Mouse (Mus musculus) embryonic stem cell, embryonic (primary cell): ENCODE results near the gene Otos.

Source experiments
- CTCF ChIA-PET, 4 experiments: fragments of 300-600 bp in 2 of 4; fragments of 350-600 bp in 2 of 4; sonication (Branson Sonifier 250); formaldehyde crosslinking; loops; one replicate each; lab custom pipeline; 2022; ENCODE audit warnings: inconsistent platforms in 2 of 4; lab: Charles Lee
- POLR2A ChIA-PET, 4 experiments: fragments of 300-600 bp in 2 of 4; fragments of 350-600 bp in 2 of 4; sonication (Branson Sonifier 250); formaldehyde crosslinking; loops; one replicate each; lab custom pipeline; 2022; ENCODE audit warnings: antibody characterized with exemption in 4 of 4, inconsistent platforms in 1 of 4; lab: Charles Lee

Otos gene

DNA sequence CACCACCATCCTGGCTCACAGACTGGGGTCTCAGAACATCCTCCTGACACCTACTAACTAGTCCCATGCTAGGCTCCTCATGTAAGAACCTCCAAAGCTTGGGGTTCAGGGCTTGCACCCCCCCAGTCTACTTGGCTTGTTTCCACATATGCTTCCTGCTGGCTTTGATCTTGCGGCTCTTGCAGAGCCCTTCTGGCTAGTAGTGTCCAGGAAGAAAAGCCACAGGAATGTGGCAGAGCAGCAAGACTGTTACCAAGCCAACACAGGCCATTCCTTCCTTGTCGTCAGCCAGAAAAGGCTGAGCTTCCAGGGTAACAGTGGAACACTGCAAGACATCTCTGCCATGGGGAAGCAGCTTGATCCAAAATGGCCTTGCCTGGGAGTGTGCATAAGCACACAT, 6.0 kb upstream of the Otos start:
- POLR2A ChIA-PET = no interaction called here
- CTCF ChIA-PET = interaction anchor here in 1 of 4 experiments (0.6 kb wide), 1 partner anchor 133 kb away, joined by 10 read pairs; no protein-coding TSS in a partner anchor

- ChIA-PET POLR2A (no interaction called here), CTCF (interaction anchor here in 1 of 4 experiments (1.6 kb wide), 1 partner anchor 181 kb away, joined by 4 read pairs; no protein-coding TSS in a partner anchor)
Measured at GRCm38 (mm10) chr1:92653179-92653578, 4.5 kb upstream of the Otos start.

DNA sequence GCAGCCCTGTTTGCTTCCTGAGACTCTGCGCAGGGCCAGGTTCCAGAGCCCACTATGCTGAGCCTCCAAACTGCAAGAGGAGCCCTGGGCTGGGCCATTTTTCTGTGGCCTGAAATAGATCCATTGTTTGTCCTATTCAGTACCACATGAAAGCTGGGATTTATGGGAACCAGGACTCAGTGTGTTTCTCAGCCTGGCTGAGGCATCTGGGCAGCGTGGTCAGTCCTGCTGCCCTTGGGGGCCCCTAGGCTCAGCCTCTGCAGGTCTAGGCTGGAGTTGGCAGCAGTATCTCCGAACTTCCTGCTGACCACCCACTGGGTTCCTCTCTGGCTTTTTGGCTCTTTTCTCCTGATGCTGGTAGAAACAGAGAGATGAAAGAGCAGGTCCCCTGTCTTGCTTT, 2.8 kb upstream of the Otos start:
- ChIA-PET POLR2A (no interaction called here), CTCF (no interaction called here)

DNA sequence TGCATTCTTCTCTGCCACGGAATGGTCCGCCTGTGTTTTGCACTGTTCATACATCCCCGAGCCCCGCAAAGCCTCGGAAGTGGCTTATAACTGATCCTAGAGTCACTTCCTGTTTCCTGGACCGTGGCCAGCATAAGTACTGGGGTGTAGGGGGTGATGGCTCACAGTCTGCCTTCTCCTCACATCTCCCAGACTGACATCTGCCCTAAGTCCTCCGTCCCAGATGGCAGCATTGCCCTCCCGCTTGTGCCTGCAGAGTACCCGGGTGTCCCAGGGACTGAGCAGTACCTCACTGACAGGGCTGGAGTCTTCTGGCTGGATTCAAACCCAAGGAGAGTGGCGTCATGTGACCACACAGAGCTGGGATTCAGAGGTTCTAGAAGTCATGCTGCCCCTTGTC, 444 bp downstream of the Otos start:
- ChIA-PET POLR2A (interaction anchor here in 1 of 4 experiments (0.9 to 1.6 kb wide), 5 partner anchors 174 to 286 kb away, joined by 3 to 11 read pairs (median 6); partner anchors contain the start of genes Gpc1 and Ndufa10), CTCF (interaction anchor here (0.5 to 3.9 kb wide), 78 partner anchors 8 to 1430 kb away, joined by 3 to 68 read pairs (median 4); partner anchors contain the start of genes Dusp28 (in 2 of the 4), Gpc1 (in 2 of the 4), Gpr35 (in 2 of the 4) and Ndufa10 (in 2 of the 4))

- ChIA-PET POLR2A (no interaction called here), CTCF (interaction anchor here (0.6 to 3.9 kb wide), 33 partner anchors 8 to 774 kb away, joined by 3 to 68 read pairs (median 5); partner anchors contain the start of genes Dusp28 (in 2 of the 4), Gpc1 (in 2 of the 4), Gpr35 (in 1 of the 4) and Ndufa10 (in 1 of the 4))
Measured at GRCm38 (mm10) chr1:92647752-92648151, 889 bp downstream of the Otos start.

- ChIA-PET POLR2A (no interaction called here), CTCF (interaction anchor here in 3 of 4 experiments (0.6 to 3.9 kb wide), 17 partner anchors 9 to 769 kb away, joined by 3 to 68 read pairs (median 5); partner anchors contain the start of genes Gpc1 (in 2 of the 3), Dusp28 (in 1 of the 3) and Ndufa10 (in 1 of the 3))
Measured at GRCm38 (mm10) chr1:92647026-92647425, 1.6 kb downstream of the Otos start.

- ChIA-PET CTCF (no interaction called here), POLR2A (no interaction called here)
Measured at GRCm38 (mm10) chr1:92646601-92647000, 2.0 kb downstream of the Otos start.

DNA sequence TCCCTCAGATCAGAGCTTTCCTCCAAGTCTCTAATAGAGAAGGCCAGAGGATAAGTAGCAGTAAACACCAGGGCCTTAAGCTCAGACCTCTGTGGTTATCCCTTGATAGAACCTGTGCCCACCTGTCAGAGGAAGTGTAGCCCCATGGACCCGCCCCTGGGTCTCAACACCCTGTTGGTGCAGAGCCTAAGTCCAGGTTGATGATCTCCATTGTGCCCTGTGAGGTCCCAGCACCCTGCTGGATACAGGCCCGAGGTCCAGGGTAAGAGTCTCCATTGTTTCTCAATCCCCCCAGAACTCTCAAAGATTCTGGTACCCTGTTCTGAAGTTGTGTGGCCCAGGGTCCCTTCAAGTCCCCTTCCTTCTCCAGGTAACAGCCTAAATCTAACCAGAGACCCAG, 2.5 kb downstream of the Otos start:
- POLR2A ChIA-PET = no interaction called here
- CTCF ChIA-PET = no interaction called here

DNA sequence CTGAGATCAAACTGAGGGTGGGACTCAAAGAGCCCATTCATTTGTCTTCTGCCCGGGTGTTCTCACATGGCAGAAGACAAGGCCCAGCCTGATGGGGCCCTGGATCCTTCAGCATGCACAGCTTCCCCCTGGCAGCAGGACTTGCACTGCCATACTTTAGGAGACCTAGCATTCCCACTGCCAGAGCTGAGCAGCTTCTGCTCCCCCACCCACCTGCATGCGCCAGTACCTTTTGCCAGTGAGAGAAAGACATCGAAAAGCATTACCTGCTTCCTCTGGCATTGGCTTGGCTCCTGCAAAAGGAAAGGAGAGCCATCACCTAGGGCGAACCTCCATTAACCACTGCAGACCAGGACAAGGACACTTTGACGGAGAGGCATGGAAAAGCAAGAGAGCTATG, 3.7 kb downstream of the Otos start:
- ChIA-PET POLR2A (no interaction called here), CTCF (no interaction called here)

- CTCF ChIA-PET = no interaction called here
- POLR2A ChIA-PET = no interaction called here
Measured at GRCm38 (mm10) chr1:92643691-92644090, 5.0 kb downstream of the Otos start.

- ChIA-PET POLR2A (interaction anchor here in 3 of 4 experiments (0.5 to 2.7 kb wide), 7 partner anchors 9 to 279 kb away, joined by 3 to 10 read pairs (median 3); partner anchors contain the start of gene Ndufa10 (in 3 of the 3)), CTCF (interaction anchor here in 2 of 4 experiments (0.7 to 2.1 kb wide), 6 partner anchors 8 to 679 kb away, joined by 3 to 8 read pairs (median 3); no protein-coding TSS in a partner anchor)
Measured at GRCm38 (mm10) chr1:92641514-92642272, 6.9 kb downstream of the Otos start, which contains the start of gene Cops9. Cops9 (minus strand) TSS chr1:92641985.

DNA sequence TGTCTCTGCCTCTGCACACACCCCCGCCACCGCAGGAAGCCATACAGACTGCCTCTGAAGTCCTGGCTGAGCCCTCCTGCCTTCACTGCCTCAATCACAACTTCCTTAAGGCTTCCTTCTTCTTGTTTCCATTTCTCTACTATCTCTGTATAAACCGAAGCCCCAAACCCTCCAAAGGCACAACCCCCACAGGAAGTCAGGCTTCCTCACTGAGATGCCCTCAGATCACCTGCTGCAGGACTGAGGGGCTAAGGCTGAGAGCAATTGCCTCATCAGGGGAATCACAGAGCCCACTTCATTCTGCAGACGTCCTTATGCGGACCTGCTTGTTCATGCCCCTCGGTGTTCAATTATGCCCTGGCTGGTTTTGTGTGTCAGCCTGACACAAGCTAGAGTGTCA, 8.2 kb downstream of the Otos start:
- CTCF ChIA-PET = interaction anchor here in 2 of 4 experiments (0.8 to 1.6 kb wide), 3 partner anchors 8 to 56 kb away, joined by 3 to 5 read pairs (median 3); partner anchors contain the start of gene Otos (in 1 of the 2)
- POLR2A ChIA-PET = interaction anchor here in 2 of 4 experiments (0.6 to 2.7 kb wide), 4 partner anchors 15 to 755 kb away, joined by 3 to 10 read pairs (median 3); partner anchors contain the start of gene Ndufa10 (in 2 of the 2)

GRCm38 (mm10) chr1:92638736-92639135, 9.9 kb downstream of the Otos start:
- ChIA-PET POLR2A (no interaction called here), CTCF (interaction anchor here in 3 of 4 experiments (0.6 to 1.6 kb wide), 4 partner anchors 9 to 110 kb away, joined by 4 to 6 read pairs (median 4); partner anchors contain the start of gene Otos (in 2 of the 3))

GRCm38 (mm10) chr1:92638181-92638580, 10.5 kb downstream of the Otos start:
- POLR2A ChIA-PET = no interaction called here
- CTCF ChIA-PET = interaction anchor here (0.6 to 1.6 kb wide), 5 partner anchors 9 to 110 kb away, joined by 4 to 6 read pairs (median 4); partner anchors contain the start of gene Otos (in 2 of the 4)

- CTCF ChIA-PET = interaction anchor here in 3 of 4 experiments (0.6 to 1.6 kb wide), 4 partner anchors 10 to 12 kb away, joined by 4 to 6 read pairs (median 4); partner anchors contain the start of gene Otos (in 2 of the 3)
- POLR2A ChIA-PET = no interaction called here
Measured at GRCm38 (mm10) chr1:92637501-92638172, 11.0 kb downstream of the Otos start.

DNA sequence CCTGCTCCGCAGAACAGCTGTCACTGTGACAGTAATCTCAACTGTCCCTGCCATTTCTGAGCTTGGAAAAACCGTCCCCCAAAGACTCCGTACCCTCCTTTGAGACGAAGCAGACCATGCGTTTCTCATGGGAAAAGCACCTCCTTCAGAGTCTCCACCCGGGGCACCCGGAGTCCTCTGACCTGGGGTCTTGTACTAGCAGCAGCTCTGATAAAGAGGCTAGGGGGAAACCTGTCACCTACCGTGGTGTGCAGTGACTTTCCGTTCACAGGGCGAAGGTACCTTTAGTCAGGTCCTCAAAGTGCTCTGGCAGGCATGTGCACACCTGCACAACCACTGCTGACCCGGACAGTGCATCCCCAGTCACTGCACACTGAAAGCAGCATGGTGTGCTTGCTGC, 12.0 kb downstream of the Otos start:
- CTCF ChIA-PET = interaction anchor here in 2 of 4 experiments (0.5 to 1.1 kb wide), 2 partner anchors 12 to 161 kb away, joined by 4 to 5 read pairs; partner anchors contain the start of gene Otos (in 1 of the 2)
- POLR2A ChIA-PET = interaction anchor here in 1 of 4 experiments (1.0 kb wide), 1 partner anchor 161 kb away, joined by 3 read pairs; no protein-coding TSS in a partner anchor

DNA sequence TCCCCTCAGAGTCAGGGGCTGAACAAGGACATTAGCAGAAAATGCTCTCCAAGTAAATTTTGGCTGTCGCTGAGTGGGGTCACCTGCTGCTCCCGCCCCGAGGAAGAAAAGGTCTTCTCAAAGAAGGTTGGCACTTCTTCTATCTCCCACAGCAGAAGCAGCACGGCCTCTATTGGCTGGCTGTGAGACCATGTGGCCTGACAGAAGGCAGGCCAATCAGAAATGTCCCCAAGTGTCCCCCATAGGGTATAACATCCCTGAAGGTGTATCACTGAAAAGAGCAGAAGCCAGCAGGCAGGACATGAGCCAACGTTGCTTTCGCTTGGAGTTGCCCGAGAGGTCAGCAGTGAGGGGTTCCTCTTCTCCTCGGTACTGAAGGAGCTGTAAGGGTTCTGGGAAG, 12.6 kb downstream of the Otos start:
- CTCF ChIA-PET = interaction anchor here in 2 of 4 experiments (0.6 to 1.1 kb wide), 2 partner anchors 13 to 115 kb away, joined by 4 to 7 read pairs; partner anchors contain the start of gene Otos (in 1 of the 2)
- POLR2A ChIA-PET = interaction anchor here in 1 of 4 experiments (1.0 kb wide), 1 partner anchor 162 kb away, joined by 3 read pairs; no protein-coding TSS in a partner anchor

- ChIA-PET CTCF (interaction anchor here in 1 of 4 experiments (0.5 to 1.7 kb wide), 2 partner anchors 14 to 113 kb away, joined by 5 to 7 read pairs; partner anchors contain the start of gene Otos), POLR2A (interaction anchor here in 1 of 4 experiments (0.6 to 1.2 kb wide), 2 partner anchors 198 to 222 kb away, joined by 3 to 4 read pairs; no protein-coding TSS in a partner anchor)
Measured at GRCm38 (mm10) chr1:92634976-92635599, 13.6 kb downstream of the Otos start.
